Mouse (Mus musculus) left cerebral cortex, adult 8-10 months (tissue): ENCODE measurements around the gene Nkpd1. TPM values are rescaled to one million over a fixed set of nuclear protein-coding genes. Genes with fewer than 3 reads are reported as not detected.

Experiments
- DNase-seq, 2 experiments: peaks; one replicate each; pipeline ENCODE4 v3.0.0; 2022; ENCODE audit warnings: low spot score in 2 of 2
- total RNA-seq, 4 experiments: library from RNA; stranded (reverse); gene quantifications; 2 replicates each; pipeline ENCODE4 v1.2.4; 2022

Nkpd1 gene
- total RNA-seq: 1 to 10 TPM in 2 of 4 experiments, under 1 TPM in 2; 0.83 to 1.7 (median 1.1) TPM

- DNase-seq: no peak
Observed at GRCm38 (mm10) chr7:19517652-19518365, at the start of gene Nkpd1. Gene Nkpd1, plus strand, starts transcription at chr7:19517838.

GRCm38 (mm10) chr7:19468279-19468678, 49.4 kb upstream of the Nkpd1 start:
- DNase-seq: no peak

- DNase-seq: no peak
Observed at GRCm38 (mm10) chr7:19469404-19469803, 48.2 kb upstream of the Nkpd1 start.

- DNase-seq: no peak
Observed at GRCm38 (mm10) chr7:19470308-19470707, 47.3 kb upstream of the Nkpd1 start.

- no peak for DNase-seq
Observed at GRCm38 (mm10) chr7:19472403-19472802, 45.2 kb upstream of the Nkpd1 start.

GRCm38 (mm10) chr7:19473875-19474443, 43.7 kb upstream of the Nkpd1 start:
- DNase-seq: peak; percentile 58 to 85

- DNase-seq: no peak
Observed at GRCm38 (mm10) chr7:19477084-19477483, 40.6 kb upstream of the Nkpd1 start.

GRCm38 (mm10) chr7:19477624-19478384, 39.8 kb upstream of the Nkpd1 start:
- no peak for DNase-seq

GRCm38 (mm10) chr7:19483281-19483680, 34.4 kb upstream of the Nkpd1 start:
- DNase-seq: no peak

GRCm38 (mm10) chr7:19485488-19485887, 32.1 kb upstream of the Nkpd1 start:
- DNase-seq: no peak

GRCm38 (mm10) chr7:19486549-19486948, 31.1 kb upstream of the Nkpd1 start:
- DNase-seq: no peak

GRCm38 (mm10) chr7:19489525-19489924, 28.1 kb upstream of the Nkpd1 start:
- DNase-seq: no peak

- DNase-seq: no peak
Observed at GRCm38 (mm10) chr7:19491731-19492130, 25.9 kb upstream of the Nkpd1 start.

GRCm38 (mm10) chr7:19494751-19495474, 22.7 kb upstream of the Nkpd1 start:
- DNase-seq: no peak

GRCm38 (mm10) chr7:19495521-19496213, 22.0 kb upstream of the Nkpd1 start:
- DNase-seq: no peak

GRCm38 (mm10) chr7:19496214-19496555, 21.5 kb upstream of the Nkpd1 start:
- no peak for DNase-seq

- DNase-seq: no peak
Observed at GRCm38 (mm10) chr7:19498326-19498725, 19.3 kb upstream of the Nkpd1 start.

- no peak for DNase-seq
Observed at GRCm38 (mm10) chr7:19500420-19501363, 16.9 kb upstream of the Nkpd1 start.

- DNase-seq: no peak
Observed at GRCm38 (mm10) chr7:19501658-19502057, 16.0 kb upstream of the Nkpd1 start.

- DNase-seq: no peak
Observed at GRCm38 (mm10) chr7:19503481-19504068, 14.1 kb upstream of the Nkpd1 start.
